Mouse (Mus musculus) CH12.LX (cell line): Measurements from ENCODE around the gene Mt4.
A peak's percentile ranks its signal among the peaks of the same experiment; 100 is the strongest.

Experiments
- CTCF ChIP-seq, 2 experiments: IDR thresholded peaks in 1 of 2; conservative IDR thresholded peaks in 1 of 2; 2 replicates each; pipeline ENCODE4 v1.5.1; 2011 to 2012; ENCODE audit warnings: low read depth in 2 of 2, low read length in 2 of 2, improper control_type of control experiment in 1 of 2, inconsistent platforms in 1 of 2, mild to moderate bottlenecking in 1 of 2, moderate library complexity in 1 of 2
- ETS1 ChIP-seq: conservative IDR thresholded peaks from 2 replicates; pipeline ENCODE4 v1.6.1; 2012; ENCODE audit warnings: low read depth, mild to moderate bottlenecking, inconsistent platforms, low read length, improper control_type of control experiment, moderate library complexity
- JUND ChIP-seq: conservative IDR thresholded peaks from 2 replicates; pipeline ENCODE4 v1.6.1; 2011; ENCODE audit warnings: low read depth, low read length, improper control_type of control experiment
- NELFE ChIP-seq: IDR thresholded peaks from 2 replicates; pipeline ENCODE4 v1.6.1; 2011; ENCODE audit warnings: low read depth, low read length, improper control_type of control experiment
- NRF1 ChIP-seq: IDR thresholded peaks from 2 replicates; pipeline ENCODE4 v1.6.1; 2014; ENCODE audit warnings: low read depth, mild to moderate bottlenecking, inconsistent platforms, low read length, improper control_type of control experiment, moderate library complexity
- POLR2A ChIP-seq: IDR thresholded peaks from 2 replicates; pipeline ENCODE4 v1.6.1; 2011; ENCODE audit warnings: low read depth, mild to moderate bottlenecking, improper control_type of control experiment, low read length
- SIN3A ChIP-seq: IDR thresholded peaks from 2 replicates; pipeline ENCODE4 v1.6.1; 2012; ENCODE audit warnings: low read length, improper control_type of control experiment, inconsistent platforms
- SMC3 ChIP-seq: IDR thresholded peaks from 2 replicates; pipeline ENCODE4 v1.6.1; 2011; ENCODE audit warnings: low read depth, low read length, improper control_type of control experiment

- TF ChIP-seq POLR2A (peak; percentile 77), SMC3 (peak; percentile 35; the same call in 1 of the 2 replicates), SIN3A (no peak), CTCF (conservative IDR thresholded peaks at IDR 0.05 in 1 of 2, IDR thresholded peaks at IDR 0.05 in 1 of 2; ENCODE audit: low read depth in 2 of 2, low read length in 2 of 2) (peak in 1 of 2 experiments; percentile 70; a peak in 2 of 4 replicates), NELFE (peak; percentile 46; the same call in 1 of the 2 replicates), JUND (no peak), NRF1 (peak; percentile 70), ETS1 (no peak)
Observed at GRCm38 (mm10) chr8:94152513-94153300, 15.7 kb downstream of the Mt4 start, which contains the start of gene Mt3.
